Mouse (Mus musculus) thymus, postnatal 36 days (tissue): ENCODE measurements around the gene 1110004F10Rik.

ENCODE experiments used
- DNase-seq, 2 experiments: peaks; one replicate each; pipeline ENCODE4 v3.0.0; 2022; ENCODE audit warnings: mixed read lengths in 2 of 2

The 1110004F10Rik gene

DNA sequence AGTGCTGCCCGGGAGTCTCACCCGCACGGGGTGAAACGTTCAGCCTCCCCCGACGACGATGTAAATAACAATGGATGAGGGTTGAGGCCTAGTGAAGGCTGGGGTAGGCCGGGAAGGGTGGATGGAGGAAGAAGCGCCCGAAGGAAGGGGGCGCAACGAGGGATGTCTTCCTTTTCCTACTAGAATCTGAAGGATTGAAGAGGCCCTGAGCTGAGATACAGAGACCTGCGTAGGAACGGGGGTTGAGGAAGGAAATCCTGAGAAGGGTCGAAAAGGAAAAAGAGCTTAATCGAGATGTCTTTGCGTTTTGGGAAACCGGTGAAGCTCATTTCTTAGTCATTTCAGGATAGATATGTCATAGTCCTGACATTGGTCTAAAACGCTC lies 54.3 kb downstream of the 1110004F10Rik start:
- DNase-seq: no peak

DNA sequence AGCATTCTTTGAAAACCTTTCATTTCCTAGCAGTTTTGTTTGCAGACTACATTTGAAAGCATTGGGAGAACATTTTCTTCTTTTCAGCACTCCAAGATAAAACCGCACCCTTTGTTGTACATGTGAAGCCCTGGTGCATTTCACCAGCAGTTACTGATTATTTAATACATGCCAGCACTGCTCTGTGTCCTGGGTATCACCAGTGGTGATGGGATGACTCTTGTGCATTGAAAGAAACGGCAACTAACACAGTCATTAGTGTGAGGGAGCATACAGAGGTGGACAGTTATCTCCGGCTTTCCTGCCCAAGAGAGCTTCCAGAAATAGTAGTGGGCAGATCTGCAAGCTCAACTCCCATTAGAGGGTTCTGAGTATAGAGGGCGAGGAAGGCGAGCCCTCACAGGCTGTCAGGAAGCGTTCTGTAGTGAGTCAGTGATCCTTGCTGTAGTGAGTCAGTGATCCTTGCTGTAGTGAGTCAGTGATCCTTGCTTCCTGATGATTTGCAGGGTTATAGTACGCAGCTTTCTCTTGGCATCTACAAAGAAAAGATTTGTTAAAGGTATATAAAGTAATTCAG lies 60.8 kb downstream of the 1110004F10Rik start:
- no peak for DNase-seq

DNA sequence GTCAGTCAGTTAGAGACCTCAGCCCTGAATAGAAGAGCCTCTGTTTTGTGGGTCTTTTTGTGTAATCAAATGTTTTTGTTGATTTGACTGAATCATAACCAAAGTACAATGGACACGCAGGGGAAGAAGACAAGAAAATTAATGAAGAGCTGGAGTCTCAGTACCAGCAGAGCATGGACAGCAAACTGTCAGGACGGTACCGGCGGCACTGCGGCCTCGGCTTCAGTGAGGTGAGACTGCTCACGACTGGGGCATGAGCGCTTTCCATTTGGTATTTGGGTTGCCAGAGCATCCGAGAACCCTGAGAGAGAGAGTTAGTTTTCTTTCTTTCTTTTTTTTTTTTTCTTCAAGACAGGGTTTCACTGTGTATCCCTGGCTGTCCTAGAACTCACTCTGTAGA lies 63.9 kb downstream of the 1110004F10Rik start:
- no peak for DNase-seq

- no peak for DNase-seq
These were observed 71.5 kb downstream of the 1110004F10Rik start for GRCm38 (mm10) chr7:116110661-116111060.

- no peak for DNase-seq
These were observed 72.3 kb downstream of the 1110004F10Rik start for GRCm38 (mm10) chr7:116111546-116111945.

- no peak for DNase-seq
These were observed 76.2 kb downstream of the 1110004F10Rik start for GRCm38 (mm10) chr7:116115216-116115930.

GRCm38 (mm10) chr7:116115991-116116390 lies 76.8 kb downstream of the 1110004F10Rik start:
- DNase-seq: no peak

GRCm38 (mm10) chr7:116119306-116119857 lies 80.2 kb downstream of the 1110004F10Rik start:
- no peak for DNase-seq

DNA sequence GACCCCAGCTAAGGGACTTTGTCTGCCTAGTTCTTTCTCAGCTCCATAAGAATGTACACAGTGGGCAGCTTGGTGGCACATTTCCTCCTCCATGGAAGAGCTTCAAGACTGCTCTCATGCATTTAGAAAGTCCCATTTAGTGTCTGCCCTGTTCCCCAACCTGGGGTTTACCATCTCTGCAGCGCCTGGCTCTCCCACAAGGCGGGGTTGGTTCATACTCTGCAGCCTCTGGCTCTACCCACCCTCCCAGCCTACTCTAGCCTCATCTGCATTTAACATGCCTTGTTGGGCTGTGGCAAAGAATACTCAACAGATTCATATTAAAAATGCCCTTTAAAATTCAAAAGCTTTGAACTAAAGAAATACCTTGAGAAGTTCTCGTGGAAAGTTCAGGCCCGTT lies 81.5 kb downstream of the 1110004F10Rik start:
- no peak for DNase-seq

DNA sequence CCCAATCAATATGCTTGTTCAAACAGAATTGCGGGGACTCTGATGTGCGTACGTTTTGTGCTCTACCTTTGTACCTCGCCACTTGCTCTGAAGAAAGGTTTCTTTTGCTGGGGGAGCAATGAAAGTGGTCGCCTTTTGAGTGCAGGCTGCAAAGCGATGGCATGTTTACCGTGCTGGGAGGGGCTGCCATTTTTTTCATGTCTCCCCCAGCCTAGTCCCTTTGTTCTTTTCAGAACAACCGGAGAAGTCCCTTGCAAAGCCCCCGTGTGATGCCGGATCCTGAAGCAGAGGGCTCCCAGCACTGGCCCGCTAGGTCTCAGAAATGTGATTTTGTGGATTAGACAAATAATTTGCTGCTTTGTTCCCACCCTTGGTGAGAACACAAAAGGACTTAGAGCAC lies 82.0 kb downstream of the 1110004F10Rik start:
- DNase-seq: no peak

DNA sequence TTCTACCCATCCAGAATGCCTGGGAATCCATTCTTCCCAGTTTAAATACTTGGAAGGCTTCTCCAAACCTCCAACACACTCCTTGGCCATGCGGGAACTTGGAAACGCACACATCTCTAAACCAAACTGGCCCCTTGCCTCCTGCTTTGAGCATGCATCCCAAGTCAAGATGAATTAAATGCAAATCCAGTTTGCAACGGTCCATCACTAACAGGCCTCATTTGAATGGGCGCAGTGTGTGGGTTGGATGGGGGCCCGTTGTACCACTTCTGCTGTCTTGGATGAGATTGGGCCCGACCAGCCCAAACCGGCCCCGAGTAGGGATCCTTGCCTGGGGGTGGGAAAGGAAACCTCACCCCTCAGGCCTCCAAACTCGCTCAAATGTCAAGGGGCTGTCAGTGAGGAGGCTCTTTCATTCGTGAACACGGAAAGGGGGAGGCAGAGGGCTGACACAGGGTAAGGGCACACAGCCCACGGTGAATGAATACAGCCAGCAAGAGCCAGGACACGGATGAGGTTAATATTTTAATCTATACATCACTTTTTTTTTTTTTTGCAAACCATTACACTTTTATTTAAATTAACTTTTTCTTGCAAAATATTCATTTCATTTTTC lies 83.9 kb downstream of the 1110004F10Rik start:
- DNase-seq: no peak

- DNase-seq: no peak
These were observed 84.4 kb downstream of the 1110004F10Rik start for GRCm38 (mm10) chr7:116123597-116123985.

- no peak for DNase-seq
These were observed 84.9 kb downstream of the 1110004F10Rik start for GRCm38 (mm10) chr7:116124057-116124456.

- DNase-seq: no peak
These were observed 86.5 kb downstream of the 1110004F10Rik start for GRCm38 (mm10) chr7:116125671-116126070.

GRCm38 (mm10) chr7:116127052-116127451 lies 87.9 kb downstream of the 1110004F10Rik start:
- DNase-seq: no peak

GRCm38 (mm10) chr7:116128286-116128685 lies 89.1 kb downstream of the 1110004F10Rik start:
- no peak for DNase-seq

DNA sequence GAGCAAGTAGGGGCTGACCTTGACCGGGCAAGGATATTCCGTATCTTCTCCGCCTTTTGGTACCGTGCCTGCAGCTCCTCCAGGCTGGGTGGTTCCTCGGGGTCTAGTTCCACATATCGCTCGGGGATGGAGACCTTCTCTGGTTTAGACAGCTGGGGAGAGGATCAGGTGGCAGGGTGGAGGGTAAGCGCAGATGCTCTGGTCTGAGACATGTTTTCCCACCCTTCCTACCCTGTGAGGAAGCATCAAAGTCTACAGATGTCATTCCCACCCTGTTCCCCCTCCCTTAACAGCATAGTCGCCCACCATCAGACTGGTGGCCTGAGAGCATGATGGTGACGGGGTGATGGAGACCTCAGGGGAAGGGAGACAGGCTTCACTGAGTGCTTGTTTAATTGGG lies 90.2 kb downstream of the 1110004F10Rik start:
- no peak for DNase-seq

DNA sequence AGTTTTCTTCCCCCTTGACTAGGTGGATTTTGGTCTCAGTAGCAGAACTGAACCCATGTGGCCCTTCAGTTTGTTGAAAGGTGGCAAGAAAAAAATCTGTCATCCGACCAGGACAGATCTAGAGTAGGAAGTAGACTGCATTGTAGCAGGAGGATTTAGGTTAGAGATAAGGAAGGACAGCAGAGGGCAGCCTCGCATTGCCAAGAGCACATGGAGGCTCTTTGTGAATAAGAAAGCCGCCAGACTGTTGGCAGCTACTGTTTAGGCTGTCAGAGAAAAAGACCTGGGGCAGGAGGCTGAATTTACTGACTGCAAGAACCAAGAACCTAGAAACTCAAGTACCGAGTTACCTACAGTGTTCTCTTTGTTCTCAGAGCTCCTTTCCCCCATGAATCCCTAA lies 92.2 kb downstream of the 1110004F10Rik start:
- no peak for DNase-seq

- DNase-seq: peak; percentile 51 to 58
These were observed 92.9 kb downstream of the 1110004F10Rik start for GRCm38 (mm10) chr7:116132078-116132477.

DNA sequence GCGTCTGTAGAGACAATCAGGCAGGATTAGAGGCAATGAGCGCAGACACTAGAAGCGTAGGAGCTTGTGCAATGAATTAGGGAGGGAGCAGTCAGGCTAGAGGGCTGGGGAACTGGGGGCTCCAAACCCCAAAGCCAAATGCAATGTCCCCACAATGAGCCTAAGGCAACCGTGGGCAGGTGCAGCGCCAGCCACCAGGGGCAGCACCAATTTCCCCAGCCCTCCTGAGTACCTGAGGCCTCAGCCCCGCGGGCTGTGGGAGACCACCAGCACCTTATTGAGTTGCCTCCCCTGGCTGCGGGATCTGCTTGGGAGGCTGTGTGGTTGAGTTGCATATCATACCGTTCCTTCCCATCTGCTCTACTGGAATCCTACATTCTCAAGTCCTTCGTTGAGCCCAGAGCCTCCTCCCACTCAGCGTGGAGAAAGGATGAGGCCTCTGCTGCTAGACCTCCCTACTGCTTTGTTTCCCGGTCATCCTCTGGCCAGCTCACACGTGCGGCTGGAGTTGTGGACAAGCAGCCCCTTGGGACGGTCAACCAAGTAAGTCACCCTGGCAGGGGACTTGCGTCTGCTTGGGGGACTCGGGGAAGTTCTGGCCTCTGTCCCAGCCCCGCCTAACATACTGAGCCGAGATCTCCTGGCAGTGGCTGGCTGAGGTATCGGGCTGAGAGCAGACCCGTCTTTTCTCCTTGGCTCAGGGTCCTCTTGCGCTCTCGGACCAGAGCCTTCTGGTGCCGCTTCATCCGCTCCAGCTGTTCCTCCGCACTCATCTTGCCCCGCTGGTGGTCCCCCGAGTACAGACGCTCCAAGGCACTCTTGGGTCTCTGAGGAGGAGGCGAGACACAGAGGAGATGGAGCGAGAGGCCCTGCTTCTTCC lies 95.5 kb downstream of the 1110004F10Rik start:
- DNase-seq: no peak

DNA sequence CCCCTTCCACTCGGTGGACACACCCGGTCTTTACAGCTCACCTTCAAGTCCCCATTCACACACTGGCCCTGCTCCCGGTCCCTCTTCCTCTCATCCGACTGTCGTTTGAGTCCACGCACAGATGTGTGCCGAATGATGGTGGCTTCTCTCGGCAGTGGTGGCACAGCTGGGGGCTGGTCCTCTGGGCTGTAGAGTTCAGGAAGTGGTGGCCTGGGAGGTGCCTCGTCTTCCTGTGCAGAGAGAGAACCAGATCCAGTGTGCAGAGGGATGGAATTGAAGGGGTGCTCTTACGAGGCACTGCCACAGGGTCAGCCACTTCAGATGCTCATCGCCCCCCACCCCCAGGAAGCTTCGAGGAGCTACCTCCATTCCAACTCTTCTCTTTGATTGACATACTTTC lies 98.0 kb downstream of the 1110004F10Rik start:
- DNase-seq: no peak

DNA sequence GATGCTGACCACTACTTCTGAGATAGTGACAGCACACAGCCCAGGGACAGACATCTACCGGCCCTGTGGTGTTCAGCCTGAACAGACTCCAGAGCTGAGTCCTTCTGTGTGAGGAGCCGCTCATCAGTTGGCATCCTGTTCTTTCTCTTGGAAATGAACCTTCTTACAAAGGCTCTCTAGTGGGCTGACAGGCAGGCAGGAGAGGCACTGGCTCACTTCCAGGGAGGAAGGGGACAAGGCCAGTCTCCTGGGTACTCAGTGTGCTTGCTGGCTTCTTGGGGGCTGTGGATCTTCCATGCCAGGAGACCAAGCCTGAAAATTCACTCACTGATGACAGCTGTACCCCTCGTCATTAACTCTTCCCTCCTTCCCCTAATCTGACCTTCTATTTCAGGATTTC lies 98.5 kb downstream of the 1110004F10Rik start:
- DNase-seq: no peak

GRCm38 (mm10) chr7:116145030-116145429 lies 105.8 kb downstream of the 1110004F10Rik start:
- no peak for DNase-seq
